Mouse (Mus musculus) kidney, adult 18-20 months (tissue): ENCODE data around the gene Sfpq.

ENCODE experiments used
- DNase-seq: peaks from one replicate; pipeline ENCODE4 v3.0.0; 2021

The Sfpq gene

GRCm38 (mm10) chr4:127027228-127028190 lies 6.4 kb downstream of the Sfpq start:
- peak; percentile 58 for DNase-seq

GRCm38 (mm10) chr4:127037158-127037557 lies 16.0 kb downstream of the Sfpq start:
- no peak for DNase-seq

- DNase-seq: no peak
Observed at GRCm38 (mm10) chr4:127037908-127038827, 17.0 kb downstream of the Sfpq start.

- no peak for DNase-seq
Observed at GRCm38 (mm10) chr4:127038828-127039349, 17.8 kb downstream of the Sfpq start.

GRCm38 (mm10) chr4:127039871-127040483 lies 18.9 kb downstream of the Sfpq start:
- no peak for DNase-seq

GRCm38 (mm10) chr4:127043540-127043939 lies 22.4 kb downstream of the Sfpq start:
- no peak for DNase-seq

- no peak for DNase-seq
Observed at GRCm38 (mm10) chr4:127051121-127051520, 30.0 kb downstream of the Sfpq start.

GRCm38 (mm10) chr4:127053071-127053470 lies 31.9 kb downstream of the Sfpq start:
- DNase-seq: no peak

GRCm38 (mm10) chr4:127054522-127055198 lies 33.5 kb downstream of the Sfpq start:
- DNase-seq: no peak

GRCm38 (mm10) chr4:127060585-127061290 lies 39.6 kb downstream of the Sfpq start, which contains the start of gene Zmym1:
Zmym1 (minus strand) TSS chr4:127061152.
- peak; percentile 91 for DNase-seq

GRCm38 (mm10) chr4:127064051-127064450 lies 42.9 kb downstream of the Sfpq start:
- DNase-seq: no peak

GRCm38 (mm10) chr4:127074915-127075314 lies 53.8 kb downstream of the Sfpq start:
- DNase-seq: no peak

- DNase-seq: peak; percentile 95
Observed at GRCm38 (mm10) chr4:127076875-127077548, 55.9 kb downstream of the Sfpq start, which contains the start of gene Zmym6. Zmym6 (plus strand) TSS chr4:127077383.

- no peak for DNase-seq
Observed at GRCm38 (mm10) chr4:127080806-127081205, 59.7 kb downstream of the Sfpq start.

- DNase-seq: no peak
Observed at GRCm38 (mm10) chr4:127083131-127083530, 62.0 kb downstream of the Sfpq start.

GRCm38 (mm10) chr4:127085761-127086160 lies 64.6 kb downstream of the Sfpq start:
- DNase-seq: no peak
